Mouse (Mus musculus): Measurements from ENCODE around the gene Mrpl52. TPM values are rescaled to one million over a fixed set of nuclear protein-coding genes. Genes with fewer than 3 reads are reported as not detected.

Mrpl52 gene
- total RNA-seq, 2 experiments from 2014 or later = 79.5 to 91.5 TPM

DNA sequence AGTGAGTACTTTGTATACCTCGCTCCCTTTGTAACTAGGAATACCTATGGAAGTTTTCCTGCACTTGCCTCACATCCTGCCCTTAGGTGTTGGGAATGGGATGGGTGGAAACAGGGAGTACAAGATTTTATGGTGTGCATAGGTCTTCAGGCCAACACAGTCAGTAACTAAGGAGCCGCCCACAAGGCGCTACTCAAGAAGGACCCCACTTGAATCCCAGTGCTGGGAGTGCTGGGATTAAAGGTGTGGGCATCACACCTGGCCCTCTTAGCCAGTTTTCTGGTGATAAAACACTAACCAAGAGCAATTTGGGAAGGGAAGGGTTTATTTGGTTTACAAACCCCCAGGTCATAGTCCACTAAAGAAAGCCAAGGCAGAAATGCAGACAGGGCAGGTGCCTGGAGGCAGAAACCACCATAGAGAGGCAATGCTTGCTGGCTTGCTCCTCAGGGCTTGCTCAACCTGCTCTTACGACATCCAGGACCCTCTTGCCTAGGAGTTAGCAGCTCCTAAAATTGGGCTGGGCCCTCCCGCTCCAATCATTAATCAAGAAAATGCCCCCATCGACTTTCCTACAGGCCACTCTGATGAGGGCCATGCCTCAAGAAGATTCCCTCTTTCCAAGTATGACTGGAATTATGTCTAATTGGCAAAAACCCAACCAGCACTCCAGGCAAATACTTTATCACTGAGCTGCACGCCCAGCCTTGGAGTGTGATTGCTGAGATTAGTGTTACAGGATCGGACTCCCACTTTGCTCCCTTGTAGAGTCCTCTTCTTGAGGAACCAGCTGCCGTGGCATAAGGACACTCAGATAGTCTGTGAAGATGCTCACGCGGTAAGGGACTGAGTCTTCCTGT is 28.2 kb downstream of the Mrpl52 start:
- no peak for DNase-seq (ENCODE audit: low spot score in 2 of 2)
- intact Hi-C loops (cut with DNase I) = no loop called here

DNA sequence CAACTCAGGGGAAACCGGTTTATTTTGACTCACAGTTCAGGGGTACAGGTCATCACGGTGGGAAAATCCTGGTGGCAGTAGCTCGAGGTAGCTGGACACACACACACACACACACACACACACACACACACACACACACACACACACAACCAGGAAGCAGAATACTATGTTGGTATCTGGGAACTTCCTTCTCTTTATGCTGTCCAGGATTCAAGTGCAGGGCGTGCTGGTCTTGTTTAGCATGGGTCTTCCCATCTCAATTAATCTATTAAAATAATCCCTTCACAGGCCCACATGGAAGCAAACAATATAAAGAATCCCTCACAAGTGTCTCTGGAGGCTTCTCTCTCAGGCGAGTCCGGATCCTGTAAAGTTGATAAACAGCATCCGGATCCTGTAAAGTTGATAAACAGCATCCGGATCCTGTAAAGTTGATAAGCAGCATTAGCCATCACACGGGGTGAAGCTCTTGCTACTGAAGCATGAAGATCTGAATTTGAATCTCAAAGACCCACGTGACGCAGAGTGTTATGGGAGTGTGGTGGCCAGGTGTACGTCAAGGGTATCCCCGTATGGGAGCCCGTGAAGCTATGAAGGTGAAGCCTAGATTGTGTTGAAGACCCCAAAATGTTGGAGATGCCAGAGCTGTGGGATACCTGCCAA is 31.3 kb downstream of the Mrpl52 start:
- no peak for DNase-seq (ENCODE audit: low spot score in 2 of 2)
- intact Hi-C loops (cut with DNase I) = no loop called here

DNA sequence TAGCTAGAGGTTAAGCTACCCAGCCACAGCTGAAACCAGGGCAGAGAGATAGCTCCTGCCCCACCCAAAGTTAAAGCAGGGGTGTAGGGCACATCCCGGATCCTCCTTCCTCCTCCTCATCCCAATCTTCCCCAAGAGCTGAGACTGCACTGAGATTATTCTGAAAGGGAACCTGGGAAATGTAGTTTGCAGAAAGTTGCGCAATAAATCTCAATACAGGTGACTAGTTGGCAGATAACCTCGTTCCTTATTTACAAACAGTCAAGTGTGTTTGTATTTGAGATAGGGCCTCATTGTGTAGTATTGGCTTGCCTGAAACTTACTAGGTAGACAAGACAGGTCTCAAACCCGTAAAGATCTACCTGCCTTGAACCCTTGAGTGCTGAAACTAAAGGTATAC is 35.4 kb downstream of the Mrpl52 start:
- intact Hi-C loops (cut with DNase I) = no loop called here
- no peak for DNase-seq (ENCODE audit: low spot score in 2 of 2)

DNA sequence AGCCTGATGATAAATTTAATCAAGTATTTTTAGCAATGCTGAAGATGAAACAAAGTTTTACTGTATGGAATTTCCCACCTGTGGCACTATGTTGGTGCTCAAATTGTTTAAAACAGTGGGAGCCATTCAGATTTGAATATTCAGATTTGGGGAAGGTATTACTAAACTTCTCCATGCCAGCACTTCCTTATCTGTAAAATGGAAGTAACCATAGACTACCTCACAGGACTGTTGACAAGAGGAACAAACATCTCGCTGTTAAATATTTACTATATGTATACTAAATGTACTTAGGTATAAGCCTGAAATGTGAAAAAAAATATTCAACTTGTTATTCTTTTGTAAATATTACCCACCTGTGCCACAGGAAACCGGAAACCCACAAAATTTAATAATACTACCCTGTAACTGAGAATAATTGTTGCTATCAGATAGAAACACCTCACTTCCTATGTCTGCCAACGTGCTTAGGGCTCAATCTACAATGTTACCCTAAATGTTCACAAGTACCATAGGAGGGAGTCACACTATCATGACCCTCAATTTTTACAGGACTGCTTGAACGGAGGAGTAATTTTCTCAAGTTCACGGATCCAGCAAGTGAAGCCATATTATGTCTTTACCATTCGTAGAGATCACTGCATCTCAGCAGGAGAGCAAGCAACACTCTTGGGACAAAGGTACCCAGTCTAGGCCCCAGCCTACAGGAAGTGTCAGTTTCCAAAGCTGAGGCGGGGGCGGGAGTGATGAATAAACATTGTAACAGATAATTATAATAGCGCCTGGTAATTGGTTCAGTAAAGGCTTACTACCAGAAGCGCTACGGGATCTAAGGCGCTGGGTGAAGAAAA is 36.6 kb downstream of the Mrpl52 start:
- DNase-seq (ENCODE audit: low spot score in 2 of 2) = no peak
- intact Hi-C loops (cut with DNase I) = no loop called here

DNA sequence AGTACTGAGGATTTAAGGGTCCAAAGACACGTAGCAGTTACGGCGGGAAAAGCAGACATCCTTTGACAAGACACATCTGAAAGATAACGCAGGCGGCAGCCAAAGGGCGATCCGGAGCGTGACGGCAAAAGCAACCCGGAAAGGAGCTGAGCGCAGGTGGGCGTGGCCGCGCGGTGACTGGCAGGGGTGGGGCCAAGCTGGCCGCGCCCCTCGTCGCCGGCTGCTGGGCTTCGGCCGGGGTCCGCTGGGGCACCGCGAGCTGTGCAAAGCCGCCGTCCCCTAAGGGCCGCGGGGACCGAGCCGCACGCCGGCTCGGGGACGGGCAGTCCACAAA is 37.2 kb downstream of the Mrpl52 start, which contains the start of gene Lrp10:
TSS of gene Lrp10 (plus strand) at position 179 of the 334 bp plus-strand sequence.
- intact Hi-C loops (cut with DNase I) = no loop called here
- peak; percentile 61 to 81 for DNase-seq (ENCODE audit: low spot score in 2 of 2)

DNA sequence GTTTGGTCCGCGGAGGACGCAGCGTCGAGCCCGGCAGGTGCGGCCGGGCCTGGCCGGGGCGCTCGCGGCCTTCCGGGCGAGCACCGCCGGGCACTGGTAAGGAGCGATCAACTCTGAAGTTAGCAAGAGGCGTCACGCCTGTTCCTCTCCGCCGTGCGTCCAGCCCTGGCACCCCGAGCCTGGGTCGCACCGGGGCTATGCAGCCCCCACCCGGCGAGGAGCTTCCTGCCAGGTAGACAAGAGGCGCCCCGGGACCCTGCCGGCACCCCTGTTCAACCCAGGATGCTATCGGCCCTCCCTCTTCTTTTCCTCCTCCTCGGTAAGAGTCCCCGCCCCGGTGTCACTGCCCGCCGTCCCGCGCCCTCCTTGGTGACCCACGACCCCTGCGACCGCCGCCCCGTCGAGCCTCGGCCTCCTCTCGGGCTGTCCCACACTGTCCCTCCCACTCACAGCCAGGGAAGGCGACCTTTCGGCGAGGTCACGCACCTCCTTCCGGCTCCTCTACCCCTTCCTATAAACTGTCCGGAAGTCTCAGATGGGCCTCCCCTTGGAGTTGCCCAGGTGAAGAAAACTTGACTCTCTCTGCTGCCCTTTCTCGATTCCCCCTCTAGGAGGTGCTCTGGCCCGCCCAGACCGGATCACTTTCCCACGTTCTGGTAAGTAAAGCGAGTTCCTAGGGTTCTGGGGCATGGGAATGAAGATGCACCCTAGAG is 37.7 kb downstream of the Mrpl52 start:
- no peak for DNase-seq (ENCODE audit: low spot score in 2 of 2)
- intact Hi-C loops (cut with DNase I) = no loop called here

DNA sequence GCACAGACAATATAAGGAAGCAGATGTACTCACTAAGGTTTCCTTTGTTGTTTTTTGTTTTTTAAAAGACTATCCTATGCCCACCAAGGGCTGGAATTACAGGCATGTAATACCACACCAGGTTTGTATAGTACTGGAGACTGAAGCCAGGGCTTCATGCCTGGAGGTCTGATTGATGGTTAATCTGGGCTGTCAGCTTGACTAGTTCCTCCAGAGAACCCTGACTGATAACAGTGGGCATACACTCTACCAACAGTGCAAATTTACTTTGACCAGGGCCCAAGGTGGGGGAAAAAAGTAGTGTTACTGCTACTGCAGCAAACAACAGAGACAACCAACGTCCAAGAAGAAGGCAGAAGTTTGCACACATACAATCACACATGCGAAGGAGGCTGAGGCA is 44.8 kb downstream of the Mrpl52 start:
- intact Hi-C loops (cut with DNase I) = no loop called here
- no peak for DNase-seq (ENCODE audit: low spot score in 2 of 2)

DNA sequence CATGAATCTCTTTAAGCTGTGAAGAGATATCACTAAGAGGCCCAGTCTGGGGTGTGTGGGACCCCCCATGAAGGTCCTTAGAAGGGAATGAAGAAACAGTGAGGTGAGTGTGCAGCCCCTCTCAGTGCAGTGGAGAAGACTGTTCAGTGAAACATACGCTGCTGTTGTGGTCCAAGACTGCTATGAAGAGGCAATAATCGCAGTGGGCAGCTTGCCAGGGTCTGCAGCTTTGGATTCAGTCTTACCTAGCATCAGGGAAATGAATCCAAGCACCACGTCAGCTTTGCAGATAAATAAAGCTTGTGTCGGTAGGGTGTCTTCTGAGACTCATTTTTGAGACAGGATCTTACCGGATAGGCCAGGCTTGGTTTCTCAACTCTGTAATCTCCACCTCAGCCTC is 46.0 kb downstream of the Mrpl52 start:
- intact Hi-C loops (cut with DNase I) = no loop called here

DNA sequence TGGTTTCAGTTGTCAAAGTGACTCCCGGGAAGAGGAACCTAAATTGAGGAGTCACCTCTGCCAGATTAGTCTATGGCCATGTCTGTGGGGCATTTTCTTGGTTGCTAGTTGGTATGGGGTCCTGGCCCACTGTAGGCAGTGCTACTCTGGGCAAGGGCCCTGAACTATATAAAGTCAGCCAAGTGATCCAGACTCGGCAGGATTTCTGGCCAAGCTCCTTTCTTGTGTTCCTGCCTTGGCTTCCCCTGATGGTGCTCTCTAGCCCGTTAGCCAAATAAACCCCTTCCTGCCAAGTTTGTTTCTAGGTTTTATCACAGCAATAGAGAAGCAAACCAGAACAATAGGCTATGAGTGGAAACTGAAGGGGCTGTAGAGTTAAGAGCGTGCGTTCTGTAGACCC is 48.0 kb downstream of the Mrpl52 start:
- DNase-seq (ENCODE audit: low spot score in 2 of 2) = no peak
- intact Hi-C loops (cut with DNase I) = no loop called here

More for the DNA sequence above, 46.0 kb downstream of the Mrpl52 start:
- peak in 1 of 2 experiments; percentile 41 for DNase-seq (ENCODE audit: low spot score in 2 of 2)

DNA sequence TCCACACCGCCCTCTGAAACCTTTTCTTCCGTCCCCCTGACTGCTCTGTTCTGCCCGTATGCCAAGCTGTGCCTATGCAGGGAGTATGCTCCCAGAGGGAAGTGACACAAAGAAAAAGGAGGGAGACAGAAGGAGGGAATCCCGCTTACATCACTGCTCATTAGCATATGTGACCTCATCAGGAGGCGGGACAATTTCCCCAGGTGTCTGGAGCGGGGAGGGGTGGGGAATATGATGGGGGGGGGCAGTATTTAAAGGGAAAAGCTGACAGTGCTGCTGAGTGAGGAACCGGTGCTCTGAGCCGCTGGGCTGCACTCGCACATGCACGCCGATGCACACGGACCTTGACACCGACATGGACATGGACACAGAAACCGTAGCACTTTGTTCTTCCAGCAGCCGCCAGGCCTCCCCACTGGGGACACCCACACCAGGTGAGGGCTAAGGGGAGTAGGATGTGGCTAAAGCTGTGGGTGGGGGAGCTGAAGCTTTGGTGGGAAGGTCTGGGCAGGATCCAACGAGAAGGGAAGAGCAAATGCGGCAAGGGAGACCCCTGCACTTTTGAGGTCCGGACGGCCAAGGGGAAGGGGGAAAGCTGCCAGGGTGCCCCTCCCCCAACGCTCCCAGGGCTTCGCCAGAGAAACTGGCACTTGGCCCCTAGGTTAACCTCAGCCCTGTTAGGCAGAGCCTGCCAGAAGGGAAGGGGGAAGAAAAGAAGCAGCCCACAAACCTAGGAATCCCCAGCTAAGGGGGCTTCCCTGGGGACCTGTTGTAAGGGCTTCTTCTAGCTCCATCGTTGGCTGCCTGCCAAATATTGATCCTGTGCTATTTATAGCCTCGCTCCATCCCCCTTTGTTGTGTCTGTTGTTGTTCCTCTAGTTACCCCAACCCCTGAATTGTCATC is 49.5 kb downstream of the Mrpl52 start, which contains the start of gene Rem2:
TSS of gene Rem2 (plus strand) at position 160 of the 904 bp plus-strand sequence.
- DNase-seq (ENCODE audit: low spot score in 2 of 2) = peak; percentile 76 to 85
- intact Hi-C loops (cut with DNase I) = no loop called here

DNA sequence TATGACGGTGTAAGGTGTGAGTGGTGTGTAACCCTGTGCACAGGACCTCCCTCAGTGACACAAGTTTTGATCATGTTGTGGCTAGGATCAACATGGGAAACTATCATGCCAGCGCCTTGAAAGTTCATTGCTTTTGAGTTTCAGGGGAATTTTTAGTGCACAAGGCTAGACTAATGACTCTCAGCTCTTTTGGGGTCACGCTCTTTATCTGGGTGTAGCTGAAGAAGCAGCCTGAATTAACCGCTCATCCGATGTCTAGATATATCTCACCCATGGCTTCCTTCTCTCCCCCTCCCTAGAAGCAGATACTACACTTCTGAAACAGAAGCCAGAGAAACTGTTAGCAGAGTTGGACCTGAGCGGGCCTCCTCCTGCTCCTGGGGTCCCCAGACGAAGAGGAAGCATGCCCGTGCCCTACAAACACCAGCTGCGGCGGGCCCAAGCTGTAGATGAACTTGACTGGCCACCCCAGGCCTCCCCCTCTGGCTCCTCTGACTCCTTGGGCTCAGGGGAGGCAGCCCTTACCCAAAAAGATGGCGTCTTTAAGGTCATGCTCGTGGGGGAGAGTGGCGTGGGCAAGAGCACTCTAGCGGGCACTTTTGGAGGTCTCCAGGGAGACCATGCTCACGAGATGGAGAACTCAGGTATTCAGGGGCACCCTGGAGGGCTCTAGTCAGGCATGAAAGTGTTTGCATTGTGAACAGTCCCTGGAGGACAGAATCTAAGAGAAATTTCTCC is 50.6 kb downstream of the Mrpl52 start:
- intact Hi-C loops (cut with DNase I) = no loop called here
- DNase-seq (ENCODE audit: low spot score in 2 of 2) = no peak

Other genes starting within 250 kb of the Mrpl52 start
- 100 to 1,000 TPM; 118 to 127 TPM for gene Dad1, start 172.8 kb upstream of the Mrpl52 start, total RNA-seq (2021)
- 10 to 100 TPM; 50.3 to 51.0 TPM for gene Abhd4, start 172.7 kb upstream of the Mrpl52 start, total RNA-seq (2021)
- gene Olfr49, start 142.0 kb upstream of the Mrpl52 start, total RNA-seq (2021) = not detected
- 10 to 100 TPM; 61.3 to 65.4 TPM for gene Oxa1l, start 66.1 kb upstream of the Mrpl52 start, total RNA-seq (2021)
- 1 to 10 TPM; 1.5 to 2.5 TPM for gene Slc7a7, start 9.1 kb upstream of the Mrpl52 start, total RNA-seq (2021)
- 10 to 100 TPM; 19.0 to 22.0 TPM for gene Mmp14, start 4.7 kb downstream of the Mrpl52 start, total RNA-seq (2021)
- gene Lrp10, start 37.2 kb downstream of the Mrpl52 start, total RNA-seq (2021) = 10 to 100 TPM; 23.2 to 31.3 TPM
- 1 to 10 TPM; 7.4 to 9.6 TPM for gene Rem2, start 49.2 kb downstream of the Mrpl52 start, total RNA-seq (2021)
- gene Prmt5, start 90.6 kb downstream of the Mrpl52 start, total RNA-seq (2021) = 10 to 100 TPM; 69.4 to 72.0 TPM
- gene Haus4, start 127.7 kb downstream of the Mrpl52 start, total RNA-seq (2021) = 1 to 10 TPM; 2.4 to 4.9 TPM
- 1 to 10 TPM; 2.7 to 3.1 TPM for gene Ajuba, start 150.6 kb downstream of the Mrpl52 start, total RNA-seq (2021)
- gene 4931414P19Rik, start 179.1 kb downstream of the Mrpl52 start, total RNA-seq (2021) = 1 to 10 TPM; 4.4 to 7.4 TPM
- 100 to 1,000 TPM; 185 to 188 TPM for gene Psmb5, start 191.1 kb downstream of the Mrpl52 start, total RNA-seq (2021)
- gene Psmb11, start 194.5 kb downstream of the Mrpl52 start, total RNA-seq (2021) = under 1 TPM in 1 of 2 experiments, not detected in 1; 0.30 TPM
- not detected for gene Gm17606, start 214.0 kb downstream of the Mrpl52 start, total RNA-seq (2021)
- 10 to 100 TPM; 10.5 to 12.2 TPM for gene Cdh24, start 214.5 kb downstream of the Mrpl52 start, total RNA-seq (2021)